Mouse (Mus musculus) WW6 (cell line): Measurements from ENCODE around the gene Gm609.

Source experiments
- DNase-seq: peaks from one replicate; pipeline ENCODE4 v3.0.0-alpha.2; 2013; ENCODE audit warnings: low read depth, low spot score

The Gm609 gene

DNA sequence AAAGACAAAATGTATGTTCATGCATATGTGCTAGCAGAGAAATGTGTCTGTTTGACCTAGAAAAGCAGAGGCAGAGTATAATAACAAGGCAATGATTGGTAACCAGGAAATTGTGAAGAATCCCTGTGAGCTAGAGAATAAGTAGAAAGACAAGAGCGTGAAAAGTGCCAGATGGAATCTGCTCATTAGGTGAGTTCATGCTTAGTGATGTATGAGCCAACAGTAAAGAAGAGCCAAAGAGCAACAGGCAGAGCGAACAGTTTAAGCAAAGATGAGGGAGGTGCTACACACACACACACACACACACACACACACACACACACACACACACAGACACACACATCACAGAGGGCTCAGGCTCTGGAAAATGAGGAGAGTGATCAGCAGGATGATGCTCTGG, 95.3 kb downstream of the Gm609 start:
- no peak for DNase-seq

DNA sequence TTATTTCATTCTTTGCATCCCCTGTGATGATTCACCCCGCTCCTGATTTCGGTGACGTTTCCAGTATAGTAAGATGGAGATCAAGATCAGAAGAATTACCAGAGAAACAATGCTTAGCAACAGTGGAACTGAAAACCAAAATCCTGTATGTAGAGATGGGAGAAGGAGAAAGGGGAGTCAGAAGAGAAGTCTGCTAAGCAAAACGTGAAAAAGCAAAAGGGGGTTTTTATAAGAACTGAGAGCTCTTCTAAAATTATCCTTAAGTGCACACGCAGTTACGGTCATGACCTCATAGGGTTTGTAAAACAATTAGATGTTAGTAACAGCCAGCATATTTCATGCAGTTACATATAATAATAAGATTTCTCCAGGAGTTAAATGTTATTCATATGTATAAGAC, 100.5 kb downstream of the Gm609 start:
- DNase-seq = no peak

DNA sequence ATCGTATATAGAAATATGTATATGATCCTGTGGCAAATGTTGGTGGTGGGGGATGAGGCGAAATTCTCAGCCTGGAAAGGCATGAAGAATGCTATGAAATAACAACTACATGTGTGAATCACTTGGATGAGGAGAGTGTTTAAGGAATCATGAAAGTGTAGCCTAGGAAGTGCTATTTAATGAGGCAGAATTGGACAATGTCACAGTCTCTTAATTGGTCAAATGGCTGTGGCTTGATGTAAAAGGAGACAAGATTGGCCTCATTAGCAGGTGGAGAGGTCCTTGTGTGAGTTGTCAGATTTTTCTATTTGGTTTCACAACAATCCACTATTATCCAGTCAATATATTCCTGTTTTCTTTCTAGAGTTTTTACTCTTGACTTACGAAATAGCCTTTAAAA, 101.1 kb downstream of the Gm609 start:
- DNase-seq = no peak

DNA sequence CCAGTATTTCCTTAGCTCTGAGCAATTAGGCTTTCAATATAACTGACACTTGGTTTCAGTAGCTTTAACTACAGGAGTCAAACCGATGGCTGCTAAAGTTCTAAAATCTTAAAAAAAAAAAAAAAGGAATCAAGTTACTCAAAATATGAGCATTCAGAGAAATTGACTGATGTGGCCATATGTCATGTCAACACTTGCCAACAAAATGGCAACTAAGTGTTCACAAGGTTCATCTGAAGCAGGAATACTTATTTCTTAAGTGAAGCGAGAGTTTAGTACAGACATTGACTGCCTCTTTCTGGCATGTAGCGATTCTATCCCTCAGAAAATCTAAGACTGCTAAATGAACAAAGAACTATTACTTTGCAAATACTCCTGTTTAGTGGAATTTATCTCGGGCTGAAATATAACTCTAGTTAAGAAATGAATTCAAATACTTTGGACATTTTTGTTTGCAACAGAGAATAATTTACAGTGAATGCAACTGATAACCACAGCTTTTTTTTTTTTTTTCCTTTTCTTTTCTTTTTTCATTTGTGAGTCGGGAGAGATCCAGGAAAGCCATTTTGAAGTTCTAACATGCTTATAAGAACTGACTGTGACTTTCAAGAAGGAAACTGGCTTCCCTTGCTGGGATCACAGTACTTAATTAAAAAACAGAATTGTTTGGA, 102.3 kb downstream of the Gm609 start:
- no peak for DNase-seq

DNA sequence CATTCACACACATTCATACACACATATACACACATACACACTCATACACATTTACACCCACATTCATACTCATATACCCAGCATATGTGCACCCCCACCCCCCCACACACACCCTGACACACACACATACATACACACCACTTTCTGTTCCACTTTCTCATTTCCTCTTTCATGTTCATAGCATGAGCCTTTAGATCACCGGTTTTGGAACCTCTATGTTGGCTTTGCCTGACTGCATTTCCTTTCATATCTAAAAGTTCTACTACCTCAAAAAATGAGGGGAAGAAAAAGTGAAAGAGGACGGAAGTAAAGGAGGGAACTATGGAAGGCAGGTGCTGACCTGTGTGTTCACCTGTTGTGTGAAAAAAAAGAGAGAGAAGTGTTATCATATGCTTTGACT, 102.9 kb downstream of the Gm609 start:
- no peak for DNase-seq

DNA sequence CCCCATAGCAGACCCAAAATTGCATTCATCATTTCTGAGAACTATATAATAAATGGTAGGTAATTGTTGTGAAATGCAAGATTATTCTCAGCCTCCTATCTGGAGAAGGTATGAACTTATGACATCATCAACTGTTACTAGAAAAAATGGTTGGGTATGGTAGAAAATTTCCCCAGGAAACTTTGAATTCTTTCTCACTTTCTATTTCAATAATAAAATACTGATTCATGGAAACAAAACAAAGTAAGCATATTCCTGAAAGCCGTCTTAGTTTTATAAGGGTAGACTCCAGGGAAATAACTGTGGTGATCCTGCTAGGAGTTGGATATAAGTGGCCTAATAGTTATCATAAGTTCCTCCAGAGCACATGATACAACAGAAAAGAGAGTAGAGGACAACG, 103.7 kb downstream of the Gm609 start:
- no peak for DNase-seq

DNA sequence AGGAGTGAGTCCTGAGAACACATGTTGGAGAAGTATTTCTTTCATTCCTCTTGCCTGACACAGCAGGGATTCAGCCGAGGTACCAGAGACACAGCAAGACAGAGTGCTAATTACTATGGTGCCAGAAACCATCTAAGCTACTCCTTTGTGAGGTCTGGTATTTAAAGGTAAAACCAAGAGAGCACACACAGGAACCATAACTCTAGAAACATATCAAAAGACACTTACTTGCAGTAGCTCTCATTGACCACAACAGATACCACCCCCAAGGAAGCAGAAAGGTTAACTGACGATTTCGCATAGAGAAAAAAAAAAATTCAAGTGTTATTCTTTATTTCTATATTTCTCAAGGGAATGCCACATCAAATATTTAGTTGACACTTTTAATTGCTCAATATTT, 111.0 kb downstream of the Gm609 start:
- DNase-seq = no peak

DNA sequence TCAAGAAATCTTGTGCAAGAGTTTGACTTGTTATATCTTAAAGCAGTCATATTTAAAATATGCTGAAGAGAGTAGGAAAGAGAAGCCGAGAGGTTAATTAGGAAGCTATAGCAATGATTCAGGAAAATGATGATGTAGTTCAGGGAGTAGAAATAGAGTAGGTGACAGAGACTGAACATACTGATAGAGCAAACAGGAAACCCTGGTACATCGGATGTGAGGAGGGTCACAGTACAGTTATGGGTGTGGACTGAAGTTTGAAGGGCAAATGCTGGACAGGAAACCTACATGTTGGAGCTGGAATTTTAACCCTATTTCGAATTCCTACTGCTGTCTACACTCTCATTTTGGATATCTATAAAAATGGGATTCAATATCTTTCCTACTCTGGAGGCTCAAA, 113.8 kb downstream of the Gm609 start:
- no peak for DNase-seq

DNA sequence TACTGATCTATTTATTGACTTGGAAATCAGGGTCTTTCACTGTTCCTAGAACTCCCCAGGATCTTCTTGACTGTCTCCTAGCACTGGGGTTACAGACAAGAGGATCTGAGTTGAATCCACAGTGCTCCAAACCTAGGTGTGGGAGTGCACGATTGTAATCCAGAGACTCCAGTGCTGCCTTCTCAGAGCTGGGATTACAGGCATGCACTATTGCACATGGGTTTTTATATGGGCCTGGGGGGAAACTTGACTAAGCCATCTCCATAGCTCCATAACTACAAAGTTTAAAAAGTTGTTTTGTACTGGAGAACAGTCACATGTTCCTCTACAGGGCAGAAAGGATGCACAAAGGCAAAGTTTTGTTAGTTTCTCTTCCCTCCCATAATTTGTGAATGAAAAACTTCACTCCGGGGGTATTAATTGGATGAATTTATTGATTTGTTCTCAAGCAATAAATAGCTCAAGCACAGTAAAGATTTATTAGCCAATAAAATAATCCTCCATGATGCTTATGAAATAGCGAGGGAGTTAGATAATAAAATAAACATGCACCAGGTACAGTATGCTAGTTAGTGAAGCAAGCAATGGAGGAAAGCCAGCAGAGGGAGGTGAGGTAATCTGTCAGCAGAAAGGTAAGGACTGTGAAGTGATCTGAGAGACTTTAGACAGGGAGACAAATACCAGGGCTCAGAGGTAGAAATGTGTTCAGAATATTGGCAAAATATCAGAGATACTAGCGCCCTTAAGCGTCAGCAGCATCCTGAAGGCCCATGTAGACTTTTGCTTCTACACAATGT, 114.4 kb downstream of the Gm609 start:
- DNase-seq = no peak

DNA sequence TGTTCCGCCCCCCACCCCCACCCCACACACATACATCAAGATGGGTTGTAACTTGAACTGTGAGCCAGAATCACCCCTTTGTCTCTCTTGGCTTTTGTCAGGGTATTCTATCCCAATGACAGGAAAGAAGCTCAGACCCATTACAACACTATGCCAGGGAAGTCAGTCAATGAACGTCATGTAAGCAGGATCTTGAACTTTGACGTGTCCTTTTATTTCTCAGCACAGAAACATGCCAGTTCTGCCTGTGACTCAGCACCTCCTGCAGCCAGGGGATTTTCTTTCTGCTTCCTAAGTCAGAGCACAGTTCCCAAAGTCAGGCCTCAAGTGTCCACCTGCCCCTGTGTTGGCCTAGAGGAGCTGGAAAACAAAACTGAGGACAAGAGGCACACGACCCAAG, 115.4 kb downstream of the Gm609 start:
- DNase-seq = no peak

DNA sequence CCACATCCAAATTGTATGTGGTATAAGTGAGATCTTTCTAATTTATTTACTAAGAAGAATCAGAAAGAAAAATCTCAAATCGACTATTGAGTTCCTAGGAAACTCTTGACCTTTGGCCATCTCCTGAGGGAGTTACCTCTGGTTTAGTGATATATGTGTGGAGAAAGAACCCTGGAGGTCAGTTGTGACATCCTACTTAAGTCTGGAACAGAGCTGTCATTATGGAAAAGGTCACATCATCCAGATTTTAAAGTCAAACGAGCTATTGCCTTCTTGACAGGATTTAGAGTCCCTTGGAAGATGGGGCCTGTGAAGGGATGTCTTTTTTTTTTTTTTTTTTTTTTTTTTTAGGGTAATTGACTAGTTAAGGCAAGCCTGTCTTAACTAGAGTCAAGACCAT, 116.0 kb downstream of the Gm609 start:
- no peak for DNase-seq

DNA sequence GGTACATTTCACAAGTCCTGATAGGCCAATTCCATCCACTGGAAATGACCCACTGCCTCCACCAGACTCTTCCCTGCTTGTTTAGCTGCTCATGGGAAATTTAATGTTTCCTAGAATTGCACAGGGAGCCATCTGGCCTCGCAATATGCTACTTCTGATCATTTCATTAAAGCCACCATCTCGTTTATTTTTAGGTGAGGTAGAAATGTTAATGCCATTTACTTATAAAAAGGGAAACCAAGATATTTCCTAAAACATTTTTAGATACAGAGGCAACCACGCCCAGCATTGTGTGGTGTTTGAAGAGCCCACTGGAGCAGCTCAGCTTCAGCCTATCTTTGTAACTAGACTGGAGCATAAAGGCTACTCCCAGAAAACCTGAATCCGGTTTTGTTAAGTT, 116.5 kb downstream of the Gm609 start:
- no peak for DNase-seq

DNA sequence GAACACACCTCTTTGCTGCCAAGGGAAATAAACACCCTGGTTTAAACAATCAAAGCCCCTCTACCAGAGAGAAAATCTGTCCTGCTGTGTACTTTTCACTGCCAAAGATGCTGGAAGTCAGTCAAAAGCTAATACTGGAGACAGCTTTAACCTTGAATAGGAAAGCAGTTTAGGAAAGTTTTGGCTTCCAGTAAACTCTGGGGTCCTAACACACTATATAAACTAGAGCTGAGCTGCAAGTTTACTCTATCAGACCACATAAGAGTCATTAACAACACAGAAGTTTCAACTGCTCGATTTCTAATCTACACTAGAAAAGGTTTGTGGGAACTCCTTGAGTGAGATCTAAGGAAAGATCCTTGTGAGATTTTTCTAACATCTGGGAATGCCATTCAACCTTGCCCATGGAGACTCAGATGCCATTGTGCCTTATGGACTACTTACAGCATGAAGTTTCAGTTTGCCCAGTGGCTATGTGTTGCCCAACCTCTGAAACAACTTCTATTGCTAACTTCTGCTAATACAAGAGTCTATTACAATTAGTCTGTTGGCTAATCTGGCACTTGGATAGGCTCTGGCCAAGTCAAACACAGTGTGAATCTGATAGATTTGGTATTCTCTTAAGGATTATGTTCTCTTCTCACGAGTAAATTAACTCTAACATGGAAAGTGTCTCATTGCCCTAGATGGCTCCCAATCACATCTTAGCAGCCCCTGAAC, 117.1 kb downstream of the Gm609 start:
- DNase-seq = no peak

DNA sequence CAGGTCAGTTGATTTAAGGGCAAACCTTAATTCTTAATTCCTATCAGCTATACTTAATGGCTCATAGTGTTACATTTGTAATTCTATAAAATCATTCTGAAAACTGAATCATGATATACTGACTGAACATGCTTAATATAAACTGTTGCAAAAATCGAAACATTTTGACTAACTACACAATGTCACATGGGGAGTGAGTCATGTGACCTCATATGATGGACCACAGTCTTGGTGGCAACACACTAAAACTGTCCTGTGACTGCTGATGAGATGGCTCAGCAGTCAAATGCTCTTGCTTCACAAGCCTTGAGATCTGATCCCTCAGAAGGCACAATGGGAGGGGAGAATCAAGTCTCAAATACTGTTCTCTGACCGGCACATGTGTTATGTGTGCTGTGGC, 118.7 kb downstream of the Gm609 start:
- DNase-seq = no peak

DNA sequence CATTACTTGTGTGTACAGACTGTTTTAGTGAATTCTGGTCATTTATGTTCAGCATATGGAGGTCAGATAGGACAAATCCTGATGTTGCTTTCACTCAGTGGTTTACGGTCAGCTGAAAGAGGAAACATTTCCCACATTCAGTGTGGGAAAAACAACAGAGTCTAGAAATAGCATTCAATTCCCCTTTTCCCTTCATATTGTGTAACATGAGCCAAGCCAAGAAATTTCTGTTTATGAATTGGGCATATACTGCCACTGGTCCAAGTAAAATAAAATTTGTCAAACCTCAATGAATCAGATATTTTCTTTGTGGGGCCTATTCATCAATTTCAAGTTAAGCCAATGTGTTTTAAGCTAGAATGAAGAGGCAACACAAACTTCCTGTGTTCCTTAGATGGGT, 121.7 kb downstream of the Gm609 start:
- DNase-seq = no peak

DNA sequence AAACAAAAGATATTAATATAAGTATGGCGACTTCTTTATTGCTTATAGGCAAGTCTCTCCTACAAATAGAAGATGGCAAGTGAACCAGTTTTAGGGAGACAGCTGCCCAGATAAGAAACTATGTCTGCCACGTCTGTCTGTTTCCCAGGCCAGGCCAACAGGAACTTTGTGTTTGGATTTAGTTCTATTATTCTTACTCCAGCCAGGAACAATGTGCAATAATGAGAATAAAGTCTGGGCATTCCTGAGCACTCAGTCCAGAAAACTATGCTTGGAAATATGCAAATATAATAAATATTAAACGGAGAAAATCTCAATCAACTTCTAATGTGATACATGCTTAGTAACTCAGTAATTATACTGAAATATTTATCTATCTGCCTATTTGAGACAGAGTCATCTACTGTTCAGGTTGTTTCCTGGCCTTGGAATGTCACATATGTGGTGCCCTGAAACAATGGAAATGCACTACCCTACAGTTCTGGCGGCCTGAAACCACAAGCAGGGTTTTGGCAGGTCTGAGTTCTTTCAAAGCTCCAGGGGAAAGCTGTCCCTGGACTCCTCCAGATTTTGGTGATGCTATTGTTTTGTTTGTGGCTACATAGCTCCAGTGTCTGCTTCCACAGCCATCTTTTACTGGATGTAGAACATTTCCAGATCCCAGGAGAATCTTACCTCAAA, 123.3 kb downstream of the Gm609 start:
- DNase-seq = no peak

DNA sequence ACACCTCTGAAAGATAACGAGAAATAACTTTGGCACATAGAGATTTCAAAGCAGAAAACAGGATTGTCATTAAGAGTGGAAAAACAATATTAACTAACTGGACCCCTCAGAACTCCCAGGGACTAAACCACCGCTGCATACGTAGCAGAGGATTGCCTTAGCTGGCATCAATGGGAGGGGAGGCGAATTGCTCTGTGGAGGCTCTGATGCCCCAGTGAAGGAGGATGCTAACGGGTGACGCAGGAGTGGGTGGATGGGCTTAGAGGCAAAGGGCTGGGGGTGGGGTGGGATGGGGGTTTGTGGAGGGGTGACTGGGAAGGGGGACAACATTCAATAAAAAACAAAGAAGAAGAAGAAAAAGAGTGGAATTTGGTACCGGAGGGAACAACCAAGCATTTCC, 126.7 kb downstream of the Gm609 start:
- no peak for DNase-seq

DNA sequence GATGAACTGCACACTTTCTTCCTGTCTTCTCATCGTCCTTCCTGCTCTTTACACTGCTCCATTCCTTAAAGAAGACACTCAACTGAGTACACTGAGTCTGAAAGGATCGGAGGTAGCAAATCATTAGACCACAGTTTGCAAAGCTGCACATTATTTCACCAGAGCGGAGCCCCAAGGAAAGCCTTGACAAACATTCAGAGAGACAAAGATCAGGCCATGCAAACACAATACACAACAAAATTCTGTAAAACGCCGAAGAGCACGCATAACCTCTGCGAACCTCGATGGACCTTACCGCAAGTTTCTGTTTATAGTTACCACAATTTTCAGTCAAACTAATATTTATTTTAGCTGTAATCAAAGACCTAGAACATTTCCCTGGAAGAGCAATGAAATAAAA, 127.4 kb downstream of the Gm609 start:
- DNase-seq = no peak

DNA sequence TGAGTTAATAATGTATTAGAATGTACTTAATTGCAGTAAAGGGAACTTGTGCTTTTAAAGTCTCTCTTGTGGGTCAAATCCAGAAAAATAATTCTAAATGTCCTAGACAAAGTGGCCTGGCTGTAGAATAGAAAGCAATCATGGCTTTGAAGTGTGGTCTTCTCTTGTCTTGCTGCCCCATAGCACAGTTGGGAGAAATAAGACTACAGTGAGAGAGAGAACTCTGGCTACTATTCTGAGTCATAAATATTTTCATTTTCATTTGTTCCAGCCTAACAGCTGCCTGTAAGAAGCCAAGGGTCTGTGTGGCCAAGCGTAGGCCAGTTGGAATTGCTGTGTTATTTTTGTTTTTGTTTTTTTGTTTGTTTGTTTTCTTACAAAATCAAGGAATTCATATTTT, 128.1 kb downstream of the Gm609 start:
- DNase-seq = no peak

DNA sequence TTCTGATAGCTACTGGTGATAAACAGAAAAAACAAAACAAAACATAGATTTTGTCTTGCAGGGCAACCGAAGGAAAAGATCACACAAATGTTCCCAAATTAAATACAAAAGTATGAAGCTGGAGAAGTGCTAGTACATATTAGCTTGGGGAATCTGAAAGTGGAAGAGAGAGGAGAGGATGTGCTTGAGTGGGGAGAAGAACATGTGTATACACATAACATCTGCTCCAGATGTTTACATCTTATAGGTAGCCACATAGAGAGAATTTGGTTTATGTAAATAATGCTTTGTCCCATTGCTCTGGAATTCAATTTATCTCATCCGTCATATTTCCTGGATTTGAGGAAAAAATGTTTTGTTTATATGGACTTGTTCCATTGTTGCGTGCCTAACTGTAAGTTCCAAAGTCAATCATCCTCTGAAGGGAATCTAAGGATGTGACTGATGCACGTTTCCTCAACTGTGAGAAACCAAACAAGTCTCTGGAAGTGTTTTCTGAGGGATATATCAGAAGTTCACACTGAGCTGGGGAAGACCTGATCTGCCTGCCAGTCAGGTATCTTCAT, 129.2 kb downstream of the Gm609 start:
- DNase-seq = no peak
